Mouse (Mus musculus) cortical plate, adult 2 months (tissue): ENCODE measurements around the gene Cdh10. TPM values are rescaled to one million over a fixed set of nuclear protein-coding genes. Genes with fewer than 3 reads are reported as not detected.

Source experiments
- H3K27ac ChIP-seq: fragments of 200-500 bp; 2 replicates; pipeline ENCODE4 v1.5.1; 2012; ENCODE audit warnings: low read length, control low read depth, inconsistent platforms; ENCODE audit not compliant: insufficient read depth
- H3K4me1 ChIP-seq: fragments of 200-500 bp; 2 replicates; pipeline ENCODE4 v1.6.1; 2011; ENCODE audit warnings: low read length; ENCODE audit not compliant: control insufficient read depth, insufficient read depth
- H3K4me3 ChIP-seq: fragments of 200-500 bp; 2 replicates; pipeline ENCODE4 v1.5.1; 2011; ENCODE audit warnings: mild to moderate bottlenecking, low read length, control low read depth; ENCODE audit not compliant: insufficient read depth
- CTCF ChIP-seq: fragments of 200-500 bp; IDR thresholded peaks from 2 replicates; pipeline ENCODE4 v1.5.1; 2011; ENCODE audit warnings: mild to moderate bottlenecking, control low read depth, low read length; ENCODE audit not compliant: insufficient read depth; ENCODE audit errors: extremely low read depth
- POLR2A ChIP-seq: fragments of 200-500 bp; IDR thresholded peaks from 2 replicates; pipeline ENCODE4 v1.6.1; 2011; ENCODE audit warnings: mild to moderate bottlenecking, low read length, control low read depth; ENCODE audit not compliant: insufficient read depth; ENCODE audit errors: extremely low read depth
- polyA plus RNA-seq: library from polyadenylated mRNA; depleted of rRNA; stranded (reverse); fragments of >200 nt; gene quantifications from 2 replicates; pipeline ENCODE4 v1.2.3, GENCODE M21; 2012

The Cdh10 gene
- polyA plus RNA-seq, 1 experiment = 36.6 TPM

DNA sequence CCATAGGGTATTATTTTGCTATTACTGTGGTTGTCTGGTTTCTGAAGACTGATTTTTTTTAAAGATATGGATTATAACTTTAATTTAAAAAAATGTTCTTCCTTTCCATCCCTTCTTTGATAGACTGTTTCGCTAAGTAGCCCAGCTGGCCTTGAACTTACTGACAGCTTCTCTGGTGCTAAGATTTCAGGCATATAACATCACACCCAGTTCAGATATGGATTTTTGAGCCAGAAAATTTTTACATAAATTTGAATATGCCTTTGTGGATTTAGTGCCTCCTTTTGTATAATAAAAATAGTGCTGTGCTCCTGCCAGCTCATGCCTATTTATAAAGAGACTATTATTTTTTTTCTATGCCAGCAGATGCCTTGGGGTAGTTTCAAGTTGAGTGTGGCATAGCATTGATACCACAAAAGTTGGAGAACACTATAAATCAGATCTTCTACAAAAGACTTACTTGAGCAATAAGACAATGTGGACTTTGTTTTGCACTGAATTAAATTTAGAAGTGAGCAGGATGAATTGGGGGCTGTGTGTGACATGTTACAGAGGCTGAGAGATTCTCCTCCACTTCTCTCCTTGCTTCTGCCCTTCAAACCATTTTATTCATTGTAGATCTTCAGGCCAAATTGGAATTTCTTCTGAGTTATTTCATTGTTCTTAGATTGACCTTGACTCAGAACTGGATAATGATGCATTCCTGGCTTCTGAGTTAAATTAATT lies 106.8 kb downstream of the Cdh10 start:
- no peak for TF ChIP-seq POLR2A
- no peak for TF ChIP-seq CTCF
- Histone ChIP-seq H3K4me1 (peaks cover 3% of the 10 kb centered on the region), H3K27ac (no peak overlapping the region), H3K4me3 (no peak overlapping the region)

DNA sequence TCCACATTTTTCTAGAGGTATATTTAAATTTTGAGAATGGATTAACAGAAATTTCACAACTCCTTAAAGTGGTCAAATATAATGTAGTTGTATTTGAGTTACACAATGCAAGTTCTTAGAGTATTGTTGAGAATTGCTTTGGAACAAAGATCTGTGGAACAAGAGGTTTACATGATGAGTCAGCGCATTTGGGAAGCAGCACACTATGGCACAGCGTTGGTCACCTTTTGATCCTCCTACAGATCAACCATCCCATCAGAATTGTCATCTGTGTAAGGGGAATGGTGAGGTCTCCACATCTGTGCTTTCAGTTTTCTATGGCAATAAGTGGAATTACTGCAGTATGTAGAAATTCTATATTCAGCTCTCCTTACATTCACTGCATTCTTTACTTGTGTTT lies 108.2 kb downstream of the Cdh10 start:
- H3K27ac ChIP-seq = no peak overlapping the region

DNA sequence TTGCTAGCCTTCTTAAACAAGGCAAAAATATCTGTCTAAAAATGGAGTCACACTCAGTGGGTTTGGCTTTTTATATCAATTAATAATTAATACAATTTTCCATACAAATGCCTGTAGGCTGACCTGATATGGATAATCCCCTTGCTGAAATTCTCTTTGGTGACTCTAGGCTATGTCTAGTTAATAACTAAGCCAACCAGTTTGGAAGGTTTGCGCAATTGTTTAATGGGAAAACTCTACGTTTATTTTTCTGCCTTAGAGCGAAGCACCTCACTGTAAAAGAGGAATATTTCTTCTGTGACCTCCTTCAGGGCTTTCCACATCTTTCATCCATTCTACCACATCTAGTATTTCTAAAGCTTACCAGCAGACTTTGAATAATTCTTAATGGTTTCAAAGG lies 133.5 kb downstream of the Cdh10 start:
- Histone ChIP-seq H3K4me1 (no peaks in the 10 kb centered on the region), H3K27ac (no peak overlapping the region), H3K4me3 (no peak overlapping the region)
- TF ChIP-seq POLR2A (no peak), CTCF (no peak)

More for the DNA sequence above, 108.2 kb downstream of the Cdh10 start:
- no peak for TF ChIP-seq POLR2A
- TF ChIP-seq CTCF = no peak
- H3K4me3 ChIP-seq = no peak overlapping the region
- H3K4me1 ChIP-seq = peaks cover 3% of the 10 kb centered on the region

DNA sequence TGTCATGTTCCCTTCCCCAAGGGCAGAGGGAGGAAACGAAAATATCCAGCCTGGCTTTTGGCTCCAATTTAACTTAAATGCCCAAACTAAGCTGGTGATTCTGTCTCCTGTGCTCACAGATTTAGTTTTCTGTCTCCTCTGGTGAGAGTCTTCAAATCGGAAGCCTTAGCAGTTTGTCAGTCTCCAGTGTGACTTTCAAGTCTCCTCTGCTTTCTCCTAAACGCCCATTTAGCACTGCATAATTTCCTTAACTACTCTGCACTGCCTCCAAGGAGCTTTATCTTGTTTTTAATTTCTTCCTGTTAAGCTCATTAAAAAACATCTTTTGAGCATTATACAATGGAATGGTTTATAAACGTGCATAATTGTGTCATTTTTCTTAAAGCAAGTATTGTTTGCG lies 156.3 kb downstream of the Cdh10 start:
- Histone ChIP-seq H3K4me3 (no peak overlapping the region), H3K4me1 (peaks cover 3% of the 10 kb centered on the region; the same call in 1 of the 2 replicates), H3K27ac (no peak overlapping the region)
- TF ChIP-seq CTCF (no peak), POLR2A (no peak)

DNA sequence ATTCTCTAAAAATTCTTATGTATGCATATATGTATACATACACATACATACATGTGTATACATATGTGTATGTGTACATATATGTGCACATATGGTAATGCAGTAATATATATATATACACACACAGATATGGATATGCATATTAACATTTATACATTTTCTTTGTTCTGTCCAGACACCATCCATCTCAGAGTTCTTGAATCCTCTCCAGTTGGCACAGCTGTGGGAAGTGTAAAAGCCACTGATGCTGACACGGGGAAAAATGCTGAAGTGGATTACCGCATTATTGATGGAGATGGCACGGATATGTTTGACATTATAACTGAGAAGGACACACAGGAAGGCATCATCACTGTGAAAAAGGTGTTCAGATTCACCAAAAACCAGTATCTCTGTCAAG lies 166.1 kb downstream of the Cdh10 start:
- H3K27ac ChIP-seq = no peak overlapping the region

DNA sequence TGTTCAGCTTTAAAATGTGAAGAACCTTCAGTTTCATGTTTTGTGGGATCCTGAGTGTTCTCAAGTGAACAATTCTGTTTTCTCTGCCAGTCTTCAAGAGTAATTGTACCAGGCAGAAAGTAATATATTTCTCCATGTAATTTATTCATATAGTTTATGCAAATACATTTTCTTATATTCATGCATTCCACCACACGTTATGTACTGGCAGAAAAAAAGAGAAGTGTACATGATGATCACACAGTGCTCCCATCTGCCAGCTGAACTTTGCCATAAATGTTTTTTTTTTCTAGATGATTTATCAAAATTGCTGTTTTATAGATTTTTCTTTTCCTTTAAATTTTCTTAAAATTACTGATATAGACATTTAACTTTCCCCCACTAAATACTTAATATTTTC lies 168.9 kb downstream of the Cdh10 start:
- Histone ChIP-seq H3K27ac (no peak overlapping the region), H3K4me3 (no peak overlapping the region), H3K4me1 (no peaks in the 10 kb centered on the region)
- TF ChIP-seq POLR2A = no peak
- TF ChIP-seq CTCF = no peak

More for the DNA sequence above, 166.1 kb downstream of the Cdh10 start:
- Histone ChIP-seq H3K4me1 (no peaks in the 10 kb centered on the region), H3K4me3 (no peak overlapping the region)
- TF ChIP-seq POLR2A = no peak
- TF ChIP-seq CTCF = no peak

DNA sequence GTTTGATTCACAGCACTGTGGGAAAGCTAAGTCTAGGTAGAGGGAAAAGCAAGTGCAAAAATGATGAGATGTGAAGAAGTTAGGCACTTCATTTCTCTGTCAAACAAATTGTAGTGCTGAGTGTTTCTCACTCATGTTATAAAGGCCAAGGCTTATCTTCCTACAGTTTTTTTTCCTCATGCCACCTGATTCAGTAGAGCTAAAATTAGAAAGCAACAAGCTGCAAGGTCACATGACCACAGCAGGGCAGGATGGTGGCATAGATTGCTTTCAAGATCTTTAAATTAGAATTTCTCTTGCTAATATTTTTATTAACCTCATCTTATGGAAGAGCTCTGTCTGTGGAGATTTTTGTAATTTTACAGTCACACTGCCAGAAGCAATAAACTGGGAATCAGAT lies 174.8 kb downstream of the Cdh10 start:
- no peaks in the 10 kb centered on the region; the same call in 1 of the 2 replicates for H3K4me1 ChIP-seq
- H3K4me3 ChIP-seq = no peak overlapping the region
- TF ChIP-seq POLR2A (no peak), CTCF (no peak)
- H3K27ac ChIP-seq = no peak overlapping the region

DNA sequence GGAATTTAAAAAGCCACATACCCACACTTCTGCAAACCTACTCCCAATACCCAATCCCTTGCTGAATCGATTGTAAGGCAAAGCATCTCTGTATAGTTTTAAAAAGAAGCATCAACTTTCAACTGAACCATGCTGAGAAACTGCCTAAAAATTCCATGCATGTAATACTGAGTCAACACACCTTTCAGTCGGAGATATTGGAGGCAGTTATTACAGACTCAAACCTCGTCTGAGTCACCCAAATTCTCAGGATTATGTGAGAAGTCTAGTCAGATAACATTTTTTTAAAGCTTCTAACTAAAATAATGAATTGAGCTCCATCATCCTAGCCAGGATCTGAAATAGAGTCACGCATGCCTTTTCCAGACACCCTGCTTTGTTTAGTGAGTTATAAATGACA lies 175.5 kb downstream of the Cdh10 start:
- Histone ChIP-seq H3K27ac (no peak overlapping the region), H3K4me1 (no peaks in the 10 kb centered on the region; the same call in 1 of the 2 replicates), H3K4me3 (no peak overlapping the region)
- TF ChIP-seq POLR2A (no peak), CTCF (no peak)

DNA sequence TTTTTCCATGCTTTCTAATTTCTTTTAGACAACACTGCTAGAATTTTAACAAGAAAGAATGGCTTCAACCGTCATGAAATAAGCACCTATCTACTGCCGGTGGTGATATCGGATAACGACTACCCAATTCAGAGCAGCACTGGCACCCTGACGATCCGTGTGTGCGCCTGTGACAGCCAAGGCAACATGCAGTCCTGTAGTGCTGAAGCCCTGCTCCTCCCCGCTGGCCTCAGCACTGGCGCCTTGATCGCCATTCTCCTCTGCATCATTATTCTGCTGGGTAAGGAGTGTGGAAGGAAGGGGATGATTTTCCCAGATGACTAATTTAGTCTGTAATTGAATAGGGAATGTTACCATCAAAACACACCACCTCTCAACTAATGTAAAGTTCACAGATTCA lies 192.1 kb downstream of the Cdh10 start:
- no peak overlapping the region for H3K27ac ChIP-seq
- TF ChIP-seq POLR2A = no peak
- TF ChIP-seq CTCF = no peak

DNA sequence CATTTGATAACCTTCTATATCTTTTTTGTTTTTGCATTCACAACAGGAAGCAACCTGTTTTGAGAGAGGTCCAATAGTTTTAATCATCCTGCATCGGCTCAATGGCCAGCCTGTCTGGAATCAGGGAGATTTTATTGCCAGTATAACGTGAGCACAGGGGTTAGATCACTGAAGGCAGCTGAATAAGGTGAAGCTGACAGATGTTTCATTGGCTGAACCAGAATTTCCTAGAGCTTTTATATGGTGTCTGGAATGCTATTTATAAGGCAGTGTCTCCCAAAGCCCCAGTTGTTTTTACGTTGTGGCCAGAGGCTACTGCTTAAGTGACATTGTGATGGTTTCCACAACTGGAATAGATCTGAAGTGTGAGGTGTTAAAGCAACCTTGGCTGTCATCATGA lies 214.2 kb downstream of the Cdh10 start:
- TF ChIP-seq CTCF = no peak
- no peak for TF ChIP-seq POLR2A
- no peaks in the 10 kb centered on the region for H3K4me1 ChIP-seq

More for the DNA sequence above, 192.1 kb downstream of the Cdh10 start:
- H3K4me1 ChIP-seq = no peaks in the 10 kb centered on the region
- H3K4me3 ChIP-seq = no peak overlapping the region

More for the DNA sequence above, 214.2 kb downstream of the Cdh10 start:
- no peak overlapping the region for H3K27ac ChIP-seq
- H3K4me3 ChIP-seq = no peak overlapping the region
